Mouse (Mus musculus) forebrain, embryonic 16.5 days (tissue): ENCODE data around the gene Smgc. TPM values are rescaled to one million over a fixed set of nuclear protein-coding genes. Genes with fewer than 3 reads are reported as not detected.
"Not testable (repeated sequence)": the region's sequence is repeated elsewhere in the genome, so short reads cannot be mapped to it uniquely, and the experiment has no call there.

Source experiments
- ATAC-seq: fragments of 200-750 bp; cut with Nextera tagmentation; 2 replicates; pipeline ENCODE4 v1.8.0; 2017; ENCODE audit warnings: mild to moderate bottlenecking, moderate library complexity
- H3K27ac ChIP-seq: fragments of 300-500 bp; sonication (generic); 2 replicates; pipeline ENCODE4 v1.5.1; 2014; ENCODE audit warnings: low read length, control low read depth
- H3K27me3 ChIP-seq: fragments of 300-500 bp; sonication (generic); replicated peaks from 2 replicates; pipeline ENCODE4 v1.6.1; 2014; ENCODE audit warnings: low read length; ENCODE audit not compliant: control insufficient read depth, insufficient read depth
- H3K36me3 ChIP-seq: fragments of 300-500 bp; sonication (generic); 2 replicates; pipeline ENCODE4 v1.6.1; 2014; ENCODE audit not compliant: control insufficient read depth, insufficient read depth
- H3K4me1 ChIP-seq: fragments of 300-500 bp; sonication (generic); replicated peaks from 2 replicates; pipeline ENCODE4 v1.6.1; 2014; ENCODE audit warnings: low read length; ENCODE audit not compliant: control insufficient read depth, insufficient read depth
- H3K4me2 ChIP-seq: fragments of 300-500 bp; sonication (generic); 2 replicates; pipeline ENCODE4 v1.6.1; 2014; ENCODE audit warnings: mild to moderate bottlenecking, low read length, control low read depth
- H3K4me3 ChIP-seq: fragments of 300-500 bp; sonication (generic); replicated peaks from 2 replicates; pipeline ENCODE4 v1.5.1; 2014; ENCODE audit warnings: mild to moderate bottlenecking, low read length, control low read depth
- H3K9ac ChIP-seq: fragments of 300-500 bp; sonication (generic); replicated peaks from 2 replicates; pipeline ENCODE4 v1.6.1; 2014; ENCODE audit warnings: low read depth, low read length, control low read depth
- H3K9me3 ChIP-seq: fragments of 300-500 bp; sonication (generic); 2 replicates; pipeline ENCODE4 v1.6.1; 2016; ENCODE audit warnings: low read length; ENCODE audit not compliant: control insufficient read depth
- WGBS: fragments of 180-500 bp; shearing (Covaris S2); extraction: QIAGEN DNeasy Blood & Tissue Kit; methylation state at CpG from one replicate; pipeline ENCODE4 v1.1.7; 2014; 5-methylcytosine and 5-hydroxymethylcytosine counted together
- polyA plus RNA-seq: library from polyadenylated mRNA; unstranded; fragments of >200 nt; fragmentation: Nextera tagmentation; extraction: Ambion mirVana; gene quantifications from 2 replicates; pipeline ENCODE4 v1.2.1, GENCODE M21; 2015

Gene Smgc
- polyA plus RNA-seq: not detected in 2 replicates

- H3K4me1 ChIP-seq: no peaks in the 10 kb centered on the region
- no peak within 1 kb of the TSS for H3K27ac ChIP-seq
- H3K9me3 ChIP-seq: no peaks in the 10 kb centered on the region
- 95% methylated on average over 7 of the region's 7 CpGs for WGBS
- H3K4me3 ChIP-seq: no peak within 1 kb of the TSS
- no peaks in the 10 kb centered on the region for H3K27me3 ChIP-seq
- ATAC-seq: no peak
- H3K9ac ChIP-seq: no peak within 1 kb of the TSS
- no peak within 1 kb of the TSS for H3K4me2 ChIP-seq
- no peaks in the 10 kb centered on the region for H3K36me3 ChIP-seq
Measured at GRCm38 (mm10) chr15:91837965-91838364, at the start of gene Smgc. Smgc (plus strand) TSS chr15:91838265.

DNA sequence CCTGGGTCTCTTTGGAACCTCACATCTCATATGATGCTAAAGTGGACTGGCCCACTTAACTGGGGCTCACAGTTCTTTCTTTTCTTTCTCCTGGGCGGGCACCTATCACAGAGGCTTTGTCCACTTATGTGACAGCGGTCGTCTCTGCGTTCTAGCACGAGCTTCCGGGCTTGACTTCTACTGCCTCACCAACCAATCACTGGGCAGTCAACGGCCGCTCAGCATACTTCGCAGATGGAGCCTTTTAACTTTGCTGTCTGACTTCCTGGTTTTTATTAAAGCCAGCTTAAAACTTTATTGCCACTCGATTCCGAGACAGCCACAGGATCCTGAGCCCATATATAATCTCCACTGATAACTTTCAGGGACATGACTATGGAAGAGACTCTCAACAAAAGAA lies 49.7 kb upstream of the Smgc start:
- 93% methylated on average over 11 of the region's 11 CpGs for WGBS
- H3K27me3 ChIP-seq: no peaks in the 10 kb centered on the region
- H3K9me3 ChIP-seq: no peaks in the 10 kb centered on the region
- no peaks in the 10 kb centered on the region for H3K4me1 ChIP-seq
- no peaks in the 10 kb centered on the region for H3K36me3 ChIP-seq
- no peak overlapping the region for H3K4me3 ChIP-seq
- no peak overlapping the region for H3K9ac ChIP-seq
- no peak overlapping the region for H3K27ac ChIP-seq
- H3K4me2 ChIP-seq: no peak overlapping the region
- ATAC-seq: no peak

- Histone ChIP-seq H3K27me3 (no peaks in the 10 kb centered on the region), H3K9me3 (no peaks in the 10 kb centered on the region), H3K4me1 (no peaks in the 10 kb centered on the region), H3K36me3 (no peaks in the 10 kb centered on the region), H3K27ac (no peak overlapping the region), H3K4me3 (no peak overlapping the region), H3K4me2 (no peak overlapping the region), H3K9ac (no peak overlapping the region)
- 73% methylated on average over 4 of the region's 4 CpGs for WGBS
- 0 out of 2 replicates have a peak, but pooled peaks have one; percentile 45 for ATAC-seq
Measured at GRCm38 (mm10) chr15:91806463-91806862, 31.6 kb upstream of the Smgc start.

DNA sequence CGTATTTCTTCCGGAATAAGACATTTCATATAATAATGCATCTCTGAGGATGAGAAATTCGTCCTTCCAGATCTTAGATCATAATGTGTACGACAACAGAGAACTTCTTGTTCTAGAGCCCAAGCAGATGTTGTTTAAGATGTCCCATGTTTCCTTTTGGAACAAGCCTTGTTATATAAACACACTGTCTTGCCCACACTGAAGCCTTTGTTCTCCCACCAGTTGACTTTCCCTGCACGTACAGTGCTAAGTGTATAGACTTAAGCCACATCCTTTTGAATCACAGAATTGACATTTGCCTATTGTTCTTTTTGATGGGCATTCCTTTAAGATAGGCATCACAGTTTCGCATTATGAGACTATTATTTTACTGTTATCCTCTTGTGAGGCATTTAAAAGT lies 2.7 kb upstream of the Smgc start:
- H3K4me1 ChIP-seq: no peaks in the 10 kb centered on the region
- H3K27me3 ChIP-seq: no peaks in the 10 kb centered on the region
- H3K9me3 ChIP-seq: no peaks in the 10 kb centered on the region
- ATAC-seq: no peak
- 84% methylated on average over 6 of the region's 6 CpGs for WGBS
- no peak overlapping the region for H3K27ac ChIP-seq
- no peak overlapping the region for H3K9ac ChIP-seq
- no peak overlapping the region for H3K4me3 ChIP-seq
- no peak overlapping the region for H3K4me2 ChIP-seq
- H3K36me3 ChIP-seq: no peaks in the 10 kb centered on the region

DNA sequence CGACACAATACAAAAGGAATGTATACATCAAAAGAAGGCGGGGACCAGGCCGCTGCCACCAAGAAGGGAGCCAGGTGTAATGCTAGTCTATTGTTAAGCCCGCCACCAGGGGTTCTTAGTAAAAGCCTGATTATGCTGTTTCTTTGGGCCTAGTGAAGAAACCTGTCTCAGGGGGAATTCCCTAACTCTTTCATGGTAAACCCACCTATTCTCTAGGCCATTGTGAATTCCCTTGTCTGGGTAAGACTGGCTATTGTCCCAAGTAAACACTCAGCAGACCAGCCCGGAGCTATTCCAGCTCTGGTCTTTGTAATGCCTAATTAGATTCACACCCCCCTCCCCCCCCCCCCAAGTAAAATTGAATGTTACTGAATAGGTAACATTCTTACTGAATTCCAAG lies 26.1 kb downstream of the Smgc start:
- not testable (repeated sequence) for H3K4me1 ChIP-seq, H3K4me2 ChIP-seq, ATAC-seq, H3K27ac ChIP-seq, H3K9me3 ChIP-seq, H3K27me3 ChIP-seq, H3K4me3 ChIP-seq, H3K36me3 ChIP-seq, H3K9ac ChIP-seq
- 0% methylated on average over 5 of the region's 5 CpGs for WGBS

DNA sequence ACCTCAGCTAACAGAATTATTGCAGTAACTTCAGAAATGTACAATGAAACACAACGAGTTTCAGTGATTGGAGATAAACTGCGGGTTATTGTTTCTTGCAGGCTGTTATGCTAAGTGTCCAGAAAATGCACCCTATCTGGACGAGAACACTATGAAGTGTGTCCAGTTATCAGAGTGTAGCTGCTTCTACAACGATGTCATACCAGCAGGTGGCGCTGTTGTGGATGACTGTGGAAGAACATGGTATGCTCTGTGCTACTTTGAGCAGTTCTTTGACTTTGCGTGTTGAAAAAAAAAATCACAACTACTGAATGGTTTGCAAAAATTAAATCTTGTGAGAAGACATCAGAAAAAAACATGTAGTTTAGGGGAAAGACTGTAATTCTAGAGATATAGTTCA lies 62.2 kb downstream of the Smgc start:
- no peak for ATAC-seq
- 71% methylated on average over 6 of the region's 6 CpGs for WGBS
- no peak overlapping the region for H3K27ac ChIP-seq
- no peaks in the 10 kb centered on the region for H3K27me3 ChIP-seq
- H3K4me2 ChIP-seq: no peak overlapping the region
- H3K36me3 ChIP-seq: no peaks in the 10 kb centered on the region
- no peaks in the 10 kb centered on the region for H3K9me3 ChIP-seq
- H3K4me1 ChIP-seq: no peaks in the 10 kb centered on the region
- H3K4me3 ChIP-seq: no peak overlapping the region
- no peak overlapping the region for H3K9ac ChIP-seq

DNA sequence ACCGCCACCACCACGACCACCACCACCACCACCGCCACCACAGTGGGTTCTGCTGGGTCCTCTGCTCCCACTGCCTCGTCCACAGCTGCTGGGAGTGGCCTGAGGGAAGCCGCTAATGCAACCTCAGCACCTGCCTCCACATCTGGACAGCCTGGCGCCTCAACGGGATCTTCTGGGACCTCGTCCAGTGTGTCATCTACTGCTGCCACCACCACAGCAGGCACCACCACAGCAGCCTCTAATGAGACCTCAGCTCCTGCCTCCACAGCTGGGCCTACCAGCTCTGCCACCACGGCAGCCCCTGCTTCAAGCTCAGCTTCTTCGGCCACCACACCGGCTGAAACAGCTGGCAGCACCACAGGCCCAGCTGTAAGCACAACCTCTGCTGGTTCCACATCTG lies 69.0 kb downstream of the Smgc start:
- WGBS: 60% methylated on average over 1 of the region's 11 CpGs
- not testable (repeated sequence) for H3K4me2 ChIP-seq, H3K9me3 ChIP-seq, H3K27me3 ChIP-seq, H3K4me3 ChIP-seq, ATAC-seq, H3K36me3 ChIP-seq, H3K4me1 ChIP-seq, H3K9ac ChIP-seq, H3K27ac ChIP-seq

Other genes with a start within 250 kb of the Smgc start
- gene Lrrk2, start 165.1 kb upstream of the Smgc start, polyA plus RNA-seq: 1.5 and 1.8 TPM in 2 replicates
- 35.9 and 40.7 TPM in 2 replicates for gene Cntn1, start 212.9 kb downstream of the Smgc start, polyA plus RNA-seq